Mouse (Mus musculus) liver, embryonic 14.5 days (tissue): ENCODE results near the gene Dctn2.

ENCODE experiments used
- CTCF ChIP-seq: IDR thresholded peaks from 2 replicates; pipeline ENCODE4 v1.5.1; 2016; ENCODE audit warnings: antibody characterized with exemption, low read depth, control low read depth
- EP300 ChIP-seq: IDR thresholded peaks from 2 replicates; pipeline ENCODE4 v1.6.1; 2016; ENCODE audit warnings: antibody characterized with exemption, low read depth

- peak; percentile 66 for TF ChIP-seq CTCF
- TF ChIP-seq EP300 = no peak
Measured at GRCm38 (mm10) chr10:127233141-127233540, 33.0 kb upstream of the Dctn2 start.
